In genomic region chr2:94264631-94265098, GRCm38 (mm10) we compare ENCODE assay signal across 8 mouse cellular contexts.
A peak's percentile ranks its signal among the peaks of the same experiment; 100 is the strongest.
DNase-seq lines count a peak whose midpoint lies in the region; ATAC-seq lines count a peak whose summit lies in the region.

No protein-coding gene starts in this region.

- no peaks in the 10 kb centered on the region for H3K9me3 ChIP-seq in embryonic facial prominence, embryonic 12.5 days
- no peaks in the 10 kb centered on the region for H3K9me3 ChIP-seq in intestine, embryonic 14.5 days (ENCODE audit: control insufficient read depth, low read length)
- H3K9me3 ChIP-seq in neural tube, embryonic 13.5 days = no peaks in the 10 kb centered on the region

- under 1% methylated on average over 12 of the region's 12 CpGs for WGBS in embryonic facial prominence, embryonic 12.5 days
- WGBS in intestine, embryonic 14.5 days = 2% methylated on average over 12 of the region's 12 CpGs
- 0% methylated on average over 12 of the region's 12 CpGs for WGBS in neural tube, embryonic 13.5 days

- H3K4me1 ChIP-seq in embryonic facial prominence, embryonic 12.5 days = peaks cover 18% of the 10 kb centered on the region
- H3K4me1 ChIP-seq in intestine, embryonic 14.5 days (replicated peaks; ENCODE audit: control insufficient read depth, insufficient read depth, low read length) = peaks cover 16% of the 10 kb centered on the region
- peaks cover 52% of the 10 kb centered on the region for H3K4me1 ChIP-seq in neural tube, embryonic 13.5 days (replicated peaks)

- no peak for ATAC-seq in embryonic facial prominence, embryonic 12.5 days (ENCODE audit: insufficient number of reproducible peaks, insufficient read depth, low FRiP score, low TSS enrichment)
- ATAC-seq in intestine, embryonic 14.5 days (replicated peaks; ENCODE audit: low FRiP score, low TSS enrichment, low read depth) = no peak
- peak; percentile 72 for ATAC-seq in neural tube, embryonic 13.5 days (ENCODE audit: low read depth)

- peak overlapping the region; percentile 54 for H3K4me2 ChIP-seq in embryonic facial prominence, embryonic 12.5 days (replicated peaks)
- H3K4me2 ChIP-seq in intestine, embryonic 14.5 days (ENCODE audit: low read length) = peak overlapping the region; percentile 57
- peak overlapping the region; percentile 69 for H3K4me2 ChIP-seq in neural tube, embryonic 13.5 days

- H3K4me3 ChIP-seq in embryonic facial prominence, embryonic 12.5 days = peak overlapping the region; percentile 21
- H3K4me3 ChIP-seq in intestine, embryonic 14.5 days (ENCODE audit: low read depth, low read length) = peak overlapping the region; percentile 25
- H3K4me3 ChIP-seq in neural tube, embryonic 13.5 days = peak overlapping the region; percentile 38

- peak overlapping the region; percentile 1; the same call in 1 of the 2 replicates for H3K27ac ChIP-seq in embryonic facial prominence, embryonic 12.5 days
- H3K27ac ChIP-seq in intestine, embryonic 14.5 days (ENCODE audit: low read depth) = no peak overlapping the region
- peak overlapping the region; percentile 71 for H3K27ac ChIP-seq in neural tube, embryonic 13.5 days (replicated peaks)

- H3K27me3 ChIP-seq in embryonic facial prominence, embryonic 12.5 days = peaks cover 14% of the 10 kb centered on the region; the same call in 1 of the 2 replicates
- peaks cover 19% of the 10 kb centered on the region; the same call in 1 of the 2 replicates for H3K27me3 ChIP-seq in intestine, embryonic 14.5 days (replicated peaks; ENCODE audit: control insufficient read depth, insufficient read depth, low read length)
- H3K27me3 ChIP-seq in neural tube, embryonic 13.5 days = no peaks in the 10 kb centered on the region

- peak; percentile 42 for DNase-seq in layer of hippocampus, adult 9-11 months
- DNase-seq in layer of hippocampus, postnatal 25 days (ENCODE audit: extremely low spot score in 1 of 2, low spot score in 1 of 2) = no peak
- DNase-seq in intestine, embryonic 14.5 days (ENCODE audit: low spot score) = no peak
- no peak for DNase-seq in Muller cell, postnatal 12 days (ENCODE audit: inconsistent ontology term)
- no peak for DNase-seq in ovary, postnatal 36 days (ENCODE audit: low spot score)
- no peak for DNase-seq in spleen, adult 18-20 months

- H3K36me3 ChIP-seq in embryonic facial prominence, embryonic 12.5 days = no peaks in the 10 kb centered on the region
- no peaks in the 10 kb centered on the region for H3K36me3 ChIP-seq in intestine, embryonic 14.5 days (ENCODE audit: control insufficient read depth, insufficient read depth, low read length)
- no peaks in the 10 kb centered on the region for H3K36me3 ChIP-seq in neural tube, embryonic 13.5 days

- H3K9ac ChIP-seq in embryonic facial prominence, embryonic 12.5 days = peak overlapping the region; percentile 12; the same call in 1 of the 2 replicates
- no peak overlapping the region for H3K9ac ChIP-seq in intestine, embryonic 14.5 days (ENCODE audit: low read length)
- H3K9ac ChIP-seq in neural tube, embryonic 13.5 days = peak overlapping the region; percentile 68
